Mouse (Mus musculus): ENCODE results near the gene Ncbp3. TPM values are rescaled to one million over a fixed set of nuclear protein-coding genes. Genes with fewer than 3 reads are reported as not detected.
"Not testable (repeated sequence)": the region's sequence is repeated elsewhere in the genome, so short reads cannot be mapped to it uniquely, and the experiment has no call there.

The Ncbp3 gene
- polyA plus RNA-seq, 1 experiment: not detected

- Histone ChIP-seq H3K4me3 (ENCODE audit: insufficient read depth, low read depth, low read length) (no peak overlapping the region), H3K27ac (ENCODE audit: insufficient read depth, low read depth, low read length) (no peak overlapping the region), H3K4me1 (ENCODE audit: control insufficient read depth, insufficient read depth, low read length) (no peaks in the 10 kb centered on the region)
- WGBS: 88% methylated on average over 2 of the region's 2 CpGs
- TF ChIP-seq CTCF (IDR thresholded peaks at IDR 0.05; ENCODE audit: insufficient read depth, low read depth, low read length) (no peak), POLR2A (IDR thresholded peaks at IDR 0.05; ENCODE audit: insufficient read depth, low read depth, low read length) (no peak)
These were observed 43.2 kb downstream of the Ncbp3 start for GRCm38 (mm10) chr11:73090826-73091225.

DNA sequence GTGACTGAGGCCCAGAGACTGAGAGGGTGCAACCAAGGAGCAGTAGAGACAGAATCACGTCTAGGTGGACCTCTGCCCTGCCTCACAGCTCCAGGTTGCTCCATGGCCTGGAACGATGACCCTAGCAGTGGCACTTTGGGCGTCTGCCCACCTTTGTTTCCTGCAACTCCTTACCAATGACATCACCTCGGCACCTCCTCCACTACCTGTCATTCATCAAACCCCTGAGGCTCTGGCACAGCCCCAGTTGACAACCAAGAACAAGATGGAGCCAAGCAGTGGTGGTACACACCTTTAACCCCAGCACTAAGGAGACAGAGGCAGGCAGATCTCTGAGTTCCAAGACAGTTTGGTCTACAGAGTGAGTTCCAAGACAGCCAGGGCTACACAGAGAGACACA is 44.5 kb downstream of the Ncbp3 start:
- WGBS: 85% methylated on average over 4 of the region's 4 CpGs
- Histone ChIP-seq H3K4me3 (ENCODE audit: insufficient read depth, low read depth, low read length) (no peak overlapping the region), H3K27ac (ENCODE audit: insufficient read depth, low read depth, low read length) (no peak overlapping the region), H3K4me1 (ENCODE audit: control insufficient read depth, insufficient read depth, low read length) (no peaks in the 10 kb centered on the region)
- TF ChIP-seq POLR2A (IDR thresholded peaks at IDR 0.05; ENCODE audit: insufficient read depth, low read depth, low read length): no peak
- no peak for TF ChIP-seq CTCF (IDR thresholded peaks at IDR 0.05; ENCODE audit: insufficient read depth, low read depth, low read length)

GRCm38 (mm10) chr11:73092877-73093276 is 45.3 kb downstream of the Ncbp3 start:
- no peak overlapping the region for H3K27ac ChIP-seq (ENCODE audit: insufficient read depth, low read depth, low read length)
- TF ChIP-seq POLR2A (IDR thresholded peaks at IDR 0.05; ENCODE audit: insufficient read depth, low read depth, low read length) (no peak), CTCF (IDR thresholded peaks at IDR 0.05; ENCODE audit: insufficient read depth, low read depth, low read length) (no peak)
- no peaks in the 10 kb centered on the region for H3K4me1 ChIP-seq (ENCODE audit: control insufficient read depth, insufficient read depth, low read length)
- WGBS: 71% methylated on average over 7 of the region's 7 CpGs
- no peak overlapping the region for H3K4me3 ChIP-seq (ENCODE audit: insufficient read depth, low read depth, low read length)

DNA sequence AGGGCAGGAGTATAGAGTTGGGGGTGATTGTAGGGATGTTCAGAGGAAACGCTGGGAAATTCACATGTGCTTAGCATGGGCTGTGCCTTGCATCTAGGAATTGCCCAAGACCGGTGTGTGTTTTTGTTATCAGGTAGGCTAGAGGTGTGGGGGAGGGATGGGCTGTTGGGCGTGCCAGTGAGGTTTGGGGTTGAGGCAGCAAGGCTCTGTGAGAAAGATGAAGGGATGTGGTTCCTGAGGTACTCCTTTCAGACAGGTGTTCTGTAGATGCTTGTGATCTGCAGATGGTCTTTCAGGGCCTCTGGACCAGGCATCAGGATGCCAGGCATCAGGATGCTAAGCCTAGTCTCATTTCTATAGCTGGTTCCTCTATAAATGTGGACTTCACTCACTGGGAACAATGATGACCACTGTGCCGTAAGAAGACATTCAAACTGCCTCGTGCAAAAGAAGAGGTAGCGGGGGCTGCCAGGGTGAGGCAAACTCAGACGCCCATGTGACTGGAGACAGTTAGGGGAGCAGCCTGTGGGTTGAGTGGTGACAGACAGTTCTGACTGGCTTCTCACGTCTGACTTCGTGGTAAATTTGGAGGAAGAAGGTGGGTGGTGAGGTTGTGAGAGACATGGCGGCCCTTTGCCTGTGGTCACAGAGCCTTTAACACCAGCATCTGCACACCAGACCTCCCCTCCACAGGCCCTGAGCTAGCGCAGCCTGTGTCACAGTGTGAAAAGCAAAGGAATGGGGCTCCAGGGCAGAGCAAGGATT is 46.8 kb downstream of the Ncbp3 start:
- TF ChIP-seq POLR2A (IDR thresholded peaks at IDR 0.05; ENCODE audit: insufficient read depth, low read depth, low read length) (no peak), CTCF (IDR thresholded peaks at IDR 0.05; ENCODE audit: insufficient read depth, low read depth, low read length) (no peak)
- WGBS: 86% methylated on average over 11 of the region's 11 CpGs

GRCm38 (mm10) chr11:73098860-73099259 is 51.3 kb downstream of the Ncbp3 start:
- H3K4me3 ChIP-seq (ENCODE audit: insufficient read depth, low read depth, low read length): no peak overlapping the region
- no peaks in the 10 kb centered on the region for H3K4me1 ChIP-seq (ENCODE audit: control insufficient read depth, insufficient read depth, low read length)
- TF ChIP-seq CTCF (IDR thresholded peaks at IDR 0.05; ENCODE audit: insufficient read depth, low read depth, low read length) (no peak), POLR2A (IDR thresholded peaks at IDR 0.05; ENCODE audit: insufficient read depth, low read depth, low read length) (no peak)
- 57% methylated on average over 5 of the region's 5 CpGs for WGBS
- no peak overlapping the region for H3K27ac ChIP-seq (ENCODE audit: insufficient read depth, low read depth, low read length)

More for the DNA sequence above, 46.8 kb downstream of the Ncbp3 start:
- no peak overlapping the region for H3K4me3 ChIP-seq (ENCODE audit: insufficient read depth, low read depth, low read length)
- H3K4me1 ChIP-seq (ENCODE audit: control insufficient read depth, insufficient read depth, low read length): no peaks in the 10 kb centered on the region
- H3K27ac ChIP-seq (ENCODE audit: insufficient read depth, low read depth, low read length): no peak overlapping the region

DNA sequence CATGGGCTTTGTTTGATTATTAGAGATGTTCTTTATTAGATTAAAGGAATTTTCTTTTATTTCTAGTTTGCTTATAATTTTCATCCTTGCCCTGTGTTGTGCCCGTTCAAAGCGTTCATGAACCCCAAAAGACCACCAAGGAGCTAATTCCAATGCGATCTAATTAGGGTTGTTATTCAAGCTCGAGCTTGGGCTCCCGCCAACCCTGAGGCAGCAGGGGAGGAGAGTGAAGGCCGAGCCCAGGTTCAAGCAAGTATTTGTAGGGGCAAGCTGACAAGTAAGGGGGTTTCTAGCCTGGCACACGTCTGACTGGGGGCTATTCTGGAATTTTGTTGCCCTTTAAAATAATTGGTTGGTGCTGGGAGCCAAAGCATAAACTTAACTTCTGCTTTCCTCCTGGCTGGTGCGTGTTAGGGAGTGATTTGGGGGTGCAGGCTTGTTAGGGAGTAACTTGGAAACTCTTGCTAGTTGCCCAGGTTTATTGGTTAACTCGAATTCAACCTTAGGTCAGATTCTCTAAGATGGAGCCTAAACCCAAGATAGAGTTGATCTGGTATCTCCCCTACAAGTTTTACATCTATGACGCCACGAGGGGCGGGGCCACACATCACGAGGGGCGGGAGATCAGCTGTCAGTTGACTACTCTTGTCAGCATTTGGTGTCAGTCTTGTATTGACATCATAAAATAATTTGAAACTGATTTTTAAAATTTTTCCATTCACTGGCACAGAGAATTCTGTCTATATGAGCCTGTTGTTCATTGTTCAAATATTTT is 52.6 kb downstream of the Ncbp3 start:
- H3K4me1 ChIP-seq (ENCODE audit: control insufficient read depth, insufficient read depth, low read length): no peaks in the 10 kb centered on the region
- H3K27ac ChIP-seq (ENCODE audit: insufficient read depth, low read depth, low read length): no peak overlapping the region
- H3K4me3 ChIP-seq (ENCODE audit: insufficient read depth, low read depth, low read length): no peak overlapping the region
- WGBS: 53% methylated on average over 14 of the region's 14 CpGs
- TF ChIP-seq POLR2A (IDR thresholded peaks at IDR 0.05; ENCODE audit: insufficient read depth, low read depth, low read length) (no peak), CTCF (IDR thresholded peaks at IDR 0.05; ENCODE audit: insufficient read depth, low read depth, low read length) (no peak)

- Histone ChIP-seq H3K4me1 (ENCODE audit: control insufficient read depth, insufficient read depth, low read length) (no peaks in the 10 kb centered on the region), H3K27ac (ENCODE audit: insufficient read depth, low read depth, low read length) (no peak overlapping the region), H3K4me3 (ENCODE audit: insufficient read depth, low read depth, low read length) (no peak overlapping the region)
- TF ChIP-seq POLR2A (IDR thresholded peaks at IDR 0.05; ENCODE audit: insufficient read depth, low read depth, low read length) (no peak), CTCF (IDR thresholded peaks at IDR 0.05; ENCODE audit: insufficient read depth, low read depth, low read length) (no peak)
- 89% methylated on average over 4 of the region's 4 CpGs for WGBS
These were observed 53.7 kb downstream of the Ncbp3 start for GRCm38 (mm10) chr11:73101308-73101707.

DNA sequence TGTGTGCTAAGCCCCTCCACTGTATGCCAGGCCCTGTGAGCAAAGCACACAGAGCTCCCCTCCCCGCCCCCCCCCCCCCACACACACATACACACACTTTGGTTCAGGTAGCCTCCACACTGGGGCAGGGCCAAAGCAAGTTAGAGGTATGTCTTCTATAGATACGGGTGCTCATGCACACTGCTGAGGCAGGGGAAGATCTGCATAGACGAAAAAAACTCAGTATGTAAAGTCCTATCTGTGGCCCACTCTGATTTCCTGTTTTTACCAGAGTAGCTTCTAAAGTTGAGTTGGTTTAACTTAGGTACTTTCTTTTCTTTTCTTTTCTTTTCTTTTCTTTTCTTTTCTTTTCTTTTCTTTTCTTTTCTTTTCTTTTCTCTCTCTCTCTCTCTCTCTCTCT is 57.7 kb downstream of the Ncbp3 start:
- Histone ChIP-seq H3K4me1 (ENCODE audit: control insufficient read depth, insufficient read depth, low read length) (no peaks in the 10 kb centered on the region), H3K4me3 (ENCODE audit: insufficient read depth, low read depth, low read length) (no peak overlapping the region), H3K27ac (ENCODE audit: insufficient read depth, low read depth, low read length) (no peak overlapping the region)
- TF ChIP-seq POLR2A (IDR thresholded peaks at IDR 0.05; ENCODE audit: insufficient read depth, low read depth, low read length) (no peak), CTCF (IDR thresholded peaks at IDR 0.05; ENCODE audit: insufficient read depth, low read depth, low read length) (no peak)
- WGBS: 70% methylated on average over 3 of the region's 3 CpGs

DNA sequence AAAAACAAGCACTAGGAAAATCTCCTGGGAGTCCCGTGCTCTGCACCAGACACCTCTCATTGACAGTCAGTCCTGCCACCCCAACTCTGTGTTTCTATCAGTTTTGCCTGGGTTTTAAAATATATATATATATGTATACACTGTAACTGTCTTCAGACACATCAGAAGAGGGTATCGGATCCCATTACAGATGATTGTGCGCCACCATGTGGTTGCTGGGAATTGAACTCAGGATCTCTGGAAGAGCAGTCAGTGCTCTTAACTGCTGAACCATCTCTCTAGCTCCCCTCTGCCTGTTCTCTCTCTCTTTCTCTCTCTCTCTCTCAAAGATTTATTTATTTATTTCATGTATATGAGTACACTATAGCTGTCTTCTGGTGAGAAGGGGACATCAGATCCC is 59.8 kb downstream of the Ncbp3 start:
- H3K4me3 ChIP-seq (ENCODE audit: insufficient read depth, low read depth, low read length); H3K4me1 ChIP-seq (ENCODE audit: control insufficient read depth, insufficient read depth, low read length); H3K27ac ChIP-seq (ENCODE audit: insufficient read depth, low read depth, low read length): not testable (repeated sequence)
- 34% methylated on average over 3 of the region's 3 CpGs for whole genome bisulfite sequencing
